Mouse (Mus musculus) lung, postnatal 0 days (tissue): Measurements from ENCODE around the gene Elk3.

Experiments used
- CTCF ChIP-seq: IDR thresholded peaks from 2 replicates; pipeline ENCODE4 v1.5.1; 2016; ENCODE audit warnings: antibody characterized with exemption, mild to moderate bottlenecking
- EP300 ChIP-seq: IDR thresholded peaks from 2 replicates; pipeline ENCODE4 v1.6.1; 2016; ENCODE audit warnings: antibody characterized with exemption, mild to moderate bottlenecking, control low read depth

- TF ChIP-seq CTCF (no peak), EP300 (no peak)
Measured at GRCm38 (mm10) chr10:93228401-93229007, 82.4 kb downstream of the Elk3 start.
